In genomic region chr6:103832301-103832700, GRCm38 (mm10) we compare ENCODE assay signal across 30 mouse cellular contexts.
"Had no signal": no experiment of that assay in that cellular context is flagged by ENCODE, and none has a peak within 500 bp of the region (broad histone marks: within the 10 kb centered on the region; RNA-seq: fewer than 3 reads in every experiment).

No protein-coding gene starts in this region.

- H3K9ac ChIP-seq: limb, embryonic 12.5 days; limb, embryonic 13.5 days; limb, embryonic 15.5 days; liver, embryonic 12.5 days; liver, embryonic 13.5 days; liver, embryonic 14.5 days; liver, embryonic 15.5 days; liver, postnatal 0 days; lung, embryonic 14.5 days; lung, embryonic 15.5 days; midbrain, embryonic 12.5 days; midbrain, embryonic 15.5 days; neural tube, embryonic 12.5 days had no signal

- H3K27me3 ChIP-seq: limb, embryonic 15.5 days; liver, embryonic 12.5 days; liver, embryonic 13.5 days; liver, embryonic 15.5 days; lung, embryonic 15.5 days; megakaryocyte, embryonic 14.5 days; midbrain, embryonic 12.5 days; midbrain, embryonic 15.5 days; neural tube, embryonic 12.5 days had no signal

- DNase-seq: left cerebral cortex, postnatal 4 days; liver, embryonic 13.5 days; liver, postnatal 0 days; lung, adult 18-20 months; lung, adult 2 months; lung, embryonic 14.5 days; lung, postnatal 10 days; lung, postnatal 14 days; lung, postnatal 36 days; lung, postnatal 4 days; midbrain, embryonic 14.5 days had no signal

- H3K4me1 ChIP-seq: limb, embryonic 10.5 days; limb, embryonic 12.5 days; limb, embryonic 13.5 days; limb, embryonic 15.5 days; liver, embryonic 12.5 days; liver, embryonic 13.5 days; liver, embryonic 15.5 days; lung, embryonic 15.5 days; megakaryocyte, embryonic 14.5 days; midbrain, embryonic 10.5 days; midbrain, embryonic 12.5 days; midbrain, embryonic 15.5 days; neural tube, embryonic 12.5 days had no signal

- ATAC-seq: liver, embryonic 12.5 days; liver, postnatal 0 days; lung, postnatal 0 days; midbrain, embryonic 15.5 days; midbrain, embryonic 16.5 days had no signal

- H3K4me2 ChIP-seq: limb, embryonic 12.5 days; limb, embryonic 13.5 days; limb, embryonic 15.5 days; liver, embryonic 11.5 days; liver, embryonic 12.5 days; liver, embryonic 13.5 days; liver, embryonic 15.5 days; lung, embryonic 14.5 days; lung, embryonic 15.5 days; midbrain, embryonic 12.5 days; midbrain, embryonic 15.5 days; neural tube, embryonic 12.5 days had no signal

- H3K4me3 ChIP-seq: left cerebral cortex, adult 2 months; limb, embryonic 10.5 days; limb, embryonic 12.5 days; limb, embryonic 13.5 days; limb, embryonic 15.5 days; liver, embryonic 12.5 days; liver, embryonic 13.5 days; liver, embryonic 15.5 days; lung, embryonic 15.5 days; megakaryocyte, embryonic 14.5 days; midbrain, embryonic 10.5 days; midbrain, embryonic 12.5 days; midbrain, embryonic 15.5 days; myocyte; neural tube, embryonic 12.5 days had no signal

- H3K9me3 ChIP-seq: limb, embryonic 10.5 days; limb, embryonic 12.5 days; limb, embryonic 15.5 days; liver, embryonic 12.5 days; liver, embryonic 13.5 days; liver, embryonic 15.5 days; lung, embryonic 15.5 days; midbrain, embryonic 10.5 days; midbrain, embryonic 12.5 days; midbrain, embryonic 15.5 days; neural tube, embryonic 12.5 days had no signal

- H3K36me3 ChIP-seq: limb, embryonic 10.5 days; limb, embryonic 12.5 days; limb, embryonic 13.5 days; limb, embryonic 15.5 days; liver, embryonic 12.5 days; liver, embryonic 13.5 days; liver, embryonic 15.5 days; lung, embryonic 15.5 days; midbrain, embryonic 10.5 days; midbrain, embryonic 12.5 days; midbrain, embryonic 15.5 days; neural tube, embryonic 12.5 days had no signal

- H3K27ac ChIP-seq: left cerebral cortex, adult 2 months; limb, embryonic 10.5 days; limb, embryonic 12.5 days; limb, embryonic 13.5 days; limb, embryonic 15.5 days; liver, embryonic 12.5 days; liver, embryonic 13.5 days; liver, embryonic 14.5 days; liver, embryonic 15.5 days; lung, embryonic 15.5 days; macrophage; midbrain, embryonic 10.5 days; midbrain, embryonic 12.5 days; midbrain, embryonic 15.5 days; neural tube, embryonic 12.5 days had no signal
